Comparison of ENCODE assay signal across 37 mouse cellular contexts in the genomic region with DNA sequence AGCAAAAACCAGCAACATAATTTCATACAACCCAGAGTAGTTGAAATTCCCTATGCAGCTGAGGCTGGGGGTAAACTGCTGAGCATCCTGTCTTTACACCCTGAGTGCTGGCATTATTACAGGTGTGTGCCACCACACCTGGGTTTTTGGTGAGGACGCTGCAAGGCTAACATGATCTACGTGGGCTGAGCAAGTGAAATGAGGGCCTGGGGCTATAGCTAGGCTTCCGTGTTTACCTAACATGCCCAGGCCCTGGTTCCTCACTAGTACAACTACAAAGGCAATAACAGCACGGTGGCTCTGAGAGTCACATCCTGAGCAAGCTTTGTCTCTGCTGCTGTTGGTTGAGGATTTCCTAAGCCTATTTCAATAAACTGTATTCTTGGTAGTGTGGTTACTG. TPM values are rescaled to one million over a fixed set of nuclear protein-coding genes. Genes with fewer than 3 reads are reported as not detected.
"Had no signal": no experiment of that assay in that cellular context is flagged by ENCODE, and none has a peak within 500 bp of the region (broad histone marks: within the 10 kb centered on the region; RNA-seq: fewer than 3 reads in every experiment).

No protein-coding gene starts in this region.

- H3K4me2 ChIP-seq: heart, embryonic 11.5 days; heart, embryonic 12.5 days; heart, embryonic 13.5 days; heart, embryonic 15.5 days; hindbrain, embryonic 12.5 days; hindbrain, embryonic 13.5 days; hindbrain, embryonic 14.5 days; hindbrain, embryonic 15.5 days; intestine, embryonic 15.5 days; kidney, embryonic 15.5 days had no signal

- H3K27ac ChIP-seq: heart, embryonic 10.5 days; heart, embryonic 13.5 days; heart, embryonic 15.5 days; hindbrain, embryonic 10.5 days; hindbrain, embryonic 12.5 days; hindbrain, embryonic 13.5 days; hindbrain, embryonic 14.5 days; hindbrain, embryonic 15.5 days; hindbrain, postnatal 0 days; intestine, embryonic 15.5 days; kidney, embryonic 15.5 days; kidney, postnatal 0 days; layer of hippocampus, adult 2 months; left cerebral cortex, adult 2 months had no signal

- H3K4me1 ChIP-seq: hindbrain, embryonic 12.5 days; intestine, embryonic 15.5 days; kidney, embryonic 15.5 days had no signal

- DNase-seq: layer of hippocampus, adult 9-11 months; layer of hippocampus, postnatal 36 days had no signal

- H3K27me3 ChIP-seq: heart, embryonic 12.5 days; heart, embryonic 13.5 days; heart, embryonic 15.5 days; hindbrain, embryonic 12.5 days; hindbrain, embryonic 13.5 days; hindbrain, embryonic 15.5 days; intestine, embryonic 15.5 days; kidney, embryonic 15.5 days had no signal

- H3K9me3 ChIP-seq: heart, embryonic 10.5 days; heart, embryonic 12.5 days; heart, embryonic 13.5 days; heart, embryonic 15.5 days; hindbrain, embryonic 10.5 days; hindbrain, embryonic 12.5 days; hindbrain, embryonic 13.5 days; hindbrain, embryonic 15.5 days; intestine, embryonic 15.5 days; kidney, embryonic 15.5 days had no signal

- H3K4me3 ChIP-seq: heart, embryonic 10.5 days; heart, embryonic 12.5 days; heart, embryonic 13.5 days; heart, embryonic 15.5 days; hindbrain, embryonic 10.5 days; hindbrain, embryonic 12.5 days; hindbrain, embryonic 13.5 days; hindbrain, embryonic 15.5 days; intestine, embryonic 15.5 days; kidney, embryonic 15.5 days; layer of hippocampus, adult 2 months; left cerebral cortex, adult 2 months had no signal

- ATAC-seq: hindbrain, embryonic 16.5 days; hindbrain, postnatal 0 days; inflammation-experienced regulatory T-cells, adult 6 months; intestine, embryonic 15.5 days; intestine, embryonic 16.5 days; intestine, postnatal 0 days had no signal

- H3K9ac ChIP-seq: heart, embryonic 12.5 days; heart, embryonic 13.5 days; heart, embryonic 15.5 days; hindbrain, embryonic 12.5 days; hindbrain, embryonic 13.5 days; hindbrain, embryonic 14.5 days; hindbrain, embryonic 15.5 days; intestine, embryonic 15.5 days; kidney, embryonic 15.5 days had no signal

- H3K36me3 ChIP-seq: heart, embryonic 12.5 days; heart, embryonic 15.5 days; hindbrain, embryonic 12.5 days; hindbrain, embryonic 15.5 days; intestine, embryonic 15.5 days had no signal

RNA-seq across cellular contexts. Expression of gene Ctf1, which starts 34.9 kb away (rescaled TPM):
- polyA plus RNA-seq: inflammation-experienced regulatory T-cells, adult 6 months had no signal

RNA-seq across cellular contexts. Expression of gene Ctf2, which starts 54.4 kb away (rescaled TPM):
- total RNA-seq: heart, postnatal 14 days; heart, postnatal 25 days; heart, postnatal 36 days; heart, postnatal 4 days; hematopoietic stem cell, adult 5-6 weeks; hindbrain, postnatal 0 days; layer of hippocampus, adult 18-20 months; layer of hippocampus, adult 2 months; layer of hippocampus, adult 8-10 months; layer of hippocampus, postnatal 10 days; layer of hippocampus, postnatal 14 days; layer of hippocampus, postnatal 25 days; layer of hippocampus, postnatal 36 days; left cerebral cortex, adult 18-20 months; left cerebral cortex, adult 2 months had no signal
- polyA plus RNA-seq: heart, embryonic 11.5 days; heart, embryonic 12.5 days; heart, embryonic 13.5 days; heart, embryonic 14.5 days; heart, postnatal 0 days; hindbrain, embryonic 12.5 days; hindbrain, embryonic 13.5 days; hindbrain, postnatal 0 days; inflammation-experienced regulatory T-cells, adult 6 months; intestine, postnatal 0 days; kidney, adult 2 months; kidney, postnatal 0 days; large intestine, adult 2 months had no signal
